Mouse (Mus musculus) lung, postnatal 4 days (tissue): ENCODE data around the gene Rnaseh1.

Experiments used
- DNase-seq, 2 experiments: peaks; one replicate each; pipeline ENCODE4 v3.0.0; 2021

Gene Rnaseh1

GRCm38 (mm10) chr12:28649141-28650110, at the start of gene Rnaseh1:
Rnaseh1 (plus strand) TSS chr12:28649602.
- DNase-seq: peak; percentile 92

GRCm38 (mm10) chr12:28602259-28602658, 47.1 kb upstream of the Rnaseh1 start:
- DNase-seq: no peak

GRCm38 (mm10) chr12:28603494-28603893, 45.9 kb upstream of the Rnaseh1 start:
- no peak for DNase-seq

- DNase-seq: no peak
Observed at GRCm38 (mm10) chr12:28607546-28608305, 41.7 kb upstream of the Rnaseh1 start.

GRCm38 (mm10) chr12:28612391-28612790, 37.0 kb upstream of the Rnaseh1 start:
- DNase-seq: no peak

GRCm38 (mm10) chr12:28614401-28614800, 35.0 kb upstream of the Rnaseh1 start:
- DNase-seq: no peak

- no peak for DNase-seq
Observed at GRCm38 (mm10) chr12:28617297-28617696, 32.1 kb upstream of the Rnaseh1 start.

GRCm38 (mm10) chr12:28621451-28622166, 27.8 kb upstream of the Rnaseh1 start:
- no peak for DNase-seq

GRCm38 (mm10) chr12:28622167-28622532, 27.3 kb upstream of the Rnaseh1 start:
- DNase-seq: no peak

GRCm38 (mm10) chr12:28622641-28623040, 26.8 kb upstream of the Rnaseh1 start:
- DNase-seq: no peak

GRCm38 (mm10) chr12:28623195-28623594, 26.2 kb upstream of the Rnaseh1 start, which contains the start of gene Colec11:
Colec11 (minus strand) TSS chr12:28623377.
- peak; percentile 11 to 55 for DNase-seq

- DNase-seq: no peak
Observed at GRCm38 (mm10) chr12:28624251-28624650, 25.2 kb upstream of the Rnaseh1 start.

GRCm38 (mm10) chr12:28625407-28625806, 24.0 kb upstream of the Rnaseh1 start:
- DNase-seq: no peak

- DNase-seq: no peak
Observed at GRCm38 (mm10) chr12:28627092-28627491, 22.3 kb upstream of the Rnaseh1 start.

- DNase-seq: no peak
Observed at GRCm38 (mm10) chr12:28628436-28628835, 21.0 kb upstream of the Rnaseh1 start.

- no peak for DNase-seq
Observed at GRCm38 (mm10) chr12:28635058-28635534, 14.3 kb upstream of the Rnaseh1 start.

GRCm38 (mm10) chr12:28635535-28636476, 13.6 kb upstream of the Rnaseh1 start, which contains the start of gene Rps7:
Rps7 (minus strand) TSS chr12:28635953.
- peak; percentile 94 to 95 for DNase-seq

GRCm38 (mm10) chr12:28636543-28636942, 12.9 kb upstream of the Rnaseh1 start:
- DNase-seq: no peak

- no peak for DNase-seq
Observed at GRCm38 (mm10) chr12:28638778-28639177, 10.6 kb upstream of the Rnaseh1 start.

- DNase-seq: no peak
Observed at GRCm38 (mm10) chr12:28662628-28663027, 13.2 kb downstream of the Rnaseh1 start.

GRCm38 (mm10) chr12:28666734-28667133, 17.3 kb downstream of the Rnaseh1 start:
- no peak for DNase-seq

GRCm38 (mm10) chr12:28667287-28667686, 17.9 kb downstream of the Rnaseh1 start:
- DNase-seq: peak; percentile 19 to 52
